Mouse (Mus musculus): Measurements from ENCODE around the gene Nisch.

DNA sequence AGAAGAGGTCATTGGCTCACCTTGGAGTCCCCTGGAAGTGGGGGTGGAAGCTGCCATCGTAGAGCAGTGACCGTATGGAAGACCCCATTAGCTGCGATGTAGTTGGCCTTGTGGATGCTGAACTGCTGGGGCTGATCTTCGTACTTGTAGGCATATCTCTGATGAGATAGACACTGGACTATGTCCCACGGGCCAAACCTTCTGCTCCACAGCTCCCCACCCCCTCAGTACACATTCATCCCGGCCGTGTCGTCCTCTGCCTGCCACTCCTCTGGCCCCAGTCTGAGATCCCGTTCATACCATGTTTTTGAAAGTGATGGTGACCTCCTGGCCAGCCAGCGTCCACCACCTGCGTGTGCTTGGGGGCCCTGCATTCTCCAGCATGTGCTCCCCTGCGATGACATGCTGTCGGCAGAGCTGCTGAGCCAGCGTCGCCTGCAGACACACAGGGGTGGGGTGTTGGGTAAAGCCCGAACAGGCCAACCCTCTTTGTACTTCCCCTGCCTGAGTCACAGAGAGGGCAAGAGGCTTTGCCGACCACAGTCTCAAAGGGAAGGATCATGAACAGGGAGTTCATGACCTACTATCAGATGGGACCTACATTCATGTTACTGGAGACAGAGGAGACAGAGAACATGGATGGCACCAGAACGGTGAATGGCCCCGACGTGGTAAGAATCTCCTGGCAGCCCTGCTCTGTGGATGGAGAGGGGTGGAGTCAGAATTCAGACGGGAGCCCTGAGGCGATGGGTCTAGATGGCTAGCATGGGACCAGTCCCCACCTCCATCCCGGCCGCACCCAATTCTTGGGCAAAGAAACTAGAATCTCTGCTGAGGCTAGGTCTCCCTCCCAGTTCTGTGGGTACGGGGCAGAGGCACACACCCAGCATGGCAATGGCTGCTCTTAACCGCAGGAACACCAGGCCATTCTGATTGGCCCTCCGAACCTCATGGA is 56.3 kb downstream of the Nisch start:
- TF ChIP-seq POLR2A (IDR thresholded peaks at IDR 0.05; ENCODE audit: borderline replicate concordance, control insufficient read depth, low read depth, low read length), result no peak
- no peak for TF ChIP-seq CTCF (IDR thresholded peaks at IDR 0.05; ENCODE audit: control insufficient read depth, insufficient read depth, low read length)

Measured in bone marrow, adult 2 months (tissue).